Mouse (Mus musculus) heart, embryonic 14.5 days (tissue): ENCODE data around the gene Enpp7. TPM values are rescaled to one million over a fixed set of nuclear protein-coding genes. Genes with fewer than 3 reads are reported as not detected.

Source experiments
- ATAC-seq: fragments of 200-750 bp; cut with Nextera tagmentation; 2 replicates; pipeline ENCODE4 v1.8.0; 2017; ENCODE audit warnings: low read depth, moderate TSS enrichment; ENCODE audit not compliant: insufficient number of reproducible peaks, insufficient read depth, low FRiP score
- H3K27ac ChIP-seq, 2 experiments: fragments of 200-500 bp in 1 of 2; fragments of 300-500 bp in 1 of 2; sonication (generic) in 1 of 2; replicated peaks in 1 of 2; 2 replicates each; pipeline ENCODE4 v1.5.1; 2012 to 2014; ENCODE audit warnings: low read depth in 2 of 2, low read length in 2 of 2, control low read depth in 1 of 2, mild to moderate bottlenecking in 1 of 2, mixed read lengths in 1 of 2; ENCODE audit not compliant: control insufficient read depth in 1 of 2, insufficient read depth in 1 of 2
- H3K27me3 ChIP-seq: fragments of 300-500 bp; sonication (generic); 2 replicates; pipeline ENCODE4 v1.6.1; 2014; ENCODE audit warnings: mild to moderate bottlenecking, low read length, control low read depth; ENCODE audit not compliant: control insufficient read depth, insufficient read depth
- H3K36me3 ChIP-seq: fragments of 300-500 bp; sonication (generic); 2 replicates; pipeline ENCODE4 v1.6.1; 2014; ENCODE audit warnings: mild to moderate bottlenecking, control low read depth, low read length, mixed read lengths; ENCODE audit not compliant: control insufficient read depth, insufficient read depth
- H3K4me1 ChIP-seq, 2 experiments: fragments of 200-500 bp in 1 of 2; fragments of 300-500 bp in 1 of 2; sonication (generic) in 1 of 2; 2 replicates each; pipeline ENCODE4 v1.6.1; 2012 to 2014; ENCODE audit warnings: low read length in 2 of 2, control low read depth in 1 of 2, mixed read lengths in 1 of 2; ENCODE audit not compliant: control insufficient read depth in 2 of 2, insufficient read depth in 2 of 2
- H3K4me2 ChIP-seq: fragments of 300-500 bp; sonication (generic); 2 replicates; pipeline ENCODE4 v1.6.1; 2014; ENCODE audit warnings: mild to moderate bottlenecking, low read length
- H3K4me3 ChIP-seq, 2 experiments: fragments of 200-500 bp in 1 of 2; fragments of 300-500 bp in 1 of 2; sonication (generic) in 1 of 2; 2 replicates each; pipeline ENCODE4 v1.5.1; 2012 to 2014; ENCODE audit warnings: low read length in 2 of 2, mild to moderate bottlenecking in 2 of 2, control low read depth in 1 of 2, low read depth in 1 of 2, moderate library complexity in 1 of 2; ENCODE audit not compliant: control insufficient read depth in 1 of 2, insufficient read depth in 1 of 2
- H3K9ac ChIP-seq: fragments of 300-500 bp; sonication (generic); 2 replicates; pipeline ENCODE4 v1.6.1; 2014; ENCODE audit warnings: mild to moderate bottlenecking, low read length
- H3K9me3 ChIP-seq: fragments of 300-500 bp; sonication (generic); 2 replicates; pipeline ENCODE4 v1.6.1; 2016; ENCODE audit warnings: low read length, control low read depth; ENCODE audit not compliant: control insufficient read depth
- WGBS: fragments of 180-500 bp; shearing (Covaris S2); extraction: QIAGEN DNeasy Blood & Tissue Kit; methylation state at CpG from one replicate; pipeline ENCODE4 v1.1.7; 2014; 5-methylcytosine and 5-hydroxymethylcytosine counted together
- polyA plus RNA-seq: library from polyadenylated mRNA; unstranded; fragments of >200 nt; fragmentation: Nextera tagmentation; extraction: Ambion mirVana; gene quantifications from 2 replicates; pipeline ENCODE4 v1.2.1, GENCODE M21; 2014

Gene Enpp7
- polyA plus RNA-seq, 1 experiment from 2014 or later, result not detected

DNA sequence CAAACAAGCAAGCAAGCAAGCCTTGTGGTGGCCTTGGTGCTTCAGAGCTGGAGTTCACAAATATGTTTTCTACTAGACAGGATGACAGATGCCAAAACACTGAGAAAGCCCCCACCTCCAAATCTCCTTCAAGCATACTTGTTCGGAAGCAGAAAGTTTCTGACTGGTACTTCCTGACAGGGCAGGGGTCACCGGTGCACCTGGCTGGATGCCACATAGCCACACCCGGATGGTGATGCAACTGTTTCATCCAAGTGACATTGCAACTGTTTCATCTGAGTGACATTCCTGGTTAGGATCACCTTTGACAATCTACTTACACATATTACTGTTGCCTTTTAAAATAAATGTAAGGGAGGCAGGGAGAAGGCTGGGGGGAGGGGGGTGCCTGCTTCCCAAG, 9.2 kb downstream of the Enpp7 start:
- ATAC-seq, result no peak
- no peak overlapping the region for H3K4me3 ChIP-seq
- peaks cover 33% of the 10 kb centered on the region for H3K27me3 ChIP-seq
- H3K27ac ChIP-seq, result no peak overlapping the region
- H3K9ac ChIP-seq, result no peak overlapping the region
- H3K4me1 ChIP-seq, result no peaks in the 10 kb centered on the region; a peak in 1 of 4 replicates
- no peaks in the 10 kb centered on the region for H3K9me3 ChIP-seq
- H3K36me3 ChIP-seq, result no peaks in the 10 kb centered on the region
- H3K4me2 ChIP-seq, result no peak overlapping the region
- 62% methylated on average over 3 of the region's 3 CpGs for WGBS

DNA sequence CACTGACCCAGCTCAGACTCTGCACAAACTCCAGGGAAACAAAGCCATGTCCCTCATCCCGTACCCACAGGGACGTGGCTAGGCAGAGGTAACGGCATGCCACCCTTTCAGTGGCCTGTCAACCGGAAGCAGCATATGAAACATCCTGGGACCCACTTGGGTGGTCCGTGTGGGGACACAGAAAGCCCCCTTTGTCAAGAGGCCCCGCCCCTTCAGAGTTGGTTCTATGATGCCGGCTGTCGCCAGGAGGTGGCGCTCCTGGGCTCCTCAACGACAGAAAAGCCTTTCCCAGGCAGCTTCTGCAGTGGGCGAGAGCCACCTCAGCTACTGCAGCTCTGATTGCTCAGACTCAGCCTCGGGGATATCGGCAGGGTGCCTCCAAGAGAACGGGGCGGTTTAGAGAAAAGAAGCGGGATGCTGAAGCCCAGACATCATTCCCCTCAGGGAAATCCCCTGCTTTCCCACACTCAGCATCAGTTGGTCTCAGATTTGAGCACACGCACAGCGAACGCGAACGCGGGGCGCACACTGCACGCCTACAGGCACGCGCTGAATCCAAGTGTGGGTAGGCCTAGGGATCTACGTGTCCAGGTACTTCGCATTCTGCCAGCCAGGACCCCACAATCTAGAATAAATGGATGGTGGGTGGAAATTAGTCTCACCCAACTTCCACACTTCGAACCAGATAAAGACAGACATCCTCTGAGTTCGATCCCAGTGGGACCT, 10.7 kb downstream of the Enpp7 start:
- H3K4me1 ChIP-seq, result no peaks in the 10 kb centered on the region; a peak in 1 of 4 replicates
- H3K4me2 ChIP-seq, result peak overlapping the region; percentile 52
- peaks cover 30% of the 10 kb centered on the region for H3K27me3 ChIP-seq
- no peak overlapping the region for H3K27ac ChIP-seq
- H3K4me3 ChIP-seq, result peak overlapping the region in 1 of 2 experiments; percentile 18; a peak in 2 of 4 replicates
- no peak for ATAC-seq
- H3K9ac ChIP-seq, result no peak overlapping the region
- no peaks in the 10 kb centered on the region for H3K9me3 ChIP-seq
- H3K36me3 ChIP-seq, result no peaks in the 10 kb centered on the region
- WGBS, result 12% methylated on average over 30 of the region's 30 CpGs

GRCm38 (mm10) chr11:118999361-118999804, 11.4 kb downstream of the Enpp7 start:
- Histone ChIP-seq H3K4me2 (0 out of 2 replicates have a peak overlapping the region, but pooled peaks have one; percentile 8), H3K27me3 (peaks cover 29% of the 10 kb centered on the region), H3K9me3 (no peaks in the 10 kb centered on the region), H3K4me1 (no peaks in the 10 kb centered on the region; a peak in 1 of 4 replicates), H3K36me3 (no peaks in the 10 kb centered on the region), H3K4me3 (0 out of 4 replicates have a peak overlapping the region, but pooled peaks of 1 of the 2 experiments have one; percentile 18), H3K27ac (no peak overlapping the region), H3K9ac (no peak overlapping the region)
- no peak for ATAC-seq
- WGBS, result 8% methylated on average over 26 of the region's 26 CpGs

- H3K9ac ChIP-seq, result no peak overlapping the region
- H3K36me3 ChIP-seq, result no peaks in the 10 kb centered on the region
- 58% methylated on average over 2 of the region's 2 CpGs for WGBS
- H3K4me2 ChIP-seq, result no peak overlapping the region
- ATAC-seq, result no peak
- H3K27me3 ChIP-seq, result peaks cover 29% of the 10 kb centered on the region
- no peaks in the 10 kb centered on the region for H3K9me3 ChIP-seq
- H3K27ac ChIP-seq, result no peak overlapping the region
- H3K4me1 ChIP-seq, result no peaks in the 10 kb centered on the region
- no peak overlapping the region for H3K4me3 ChIP-seq
Observed at GRCm38 (mm10) chr11:119000877-119001276, 12.9 kb downstream of the Enpp7 start.

GRCm38 (mm10) chr11:119001493-119002128, 13.6 kb downstream of the Enpp7 start:
- no peak overlapping the region for H3K27ac ChIP-seq
- no peaks in the 10 kb centered on the region for H3K9me3 ChIP-seq
- H3K27me3 ChIP-seq, result peaks cover 29% of the 10 kb centered on the region
- no peak for ATAC-seq
- H3K4me2 ChIP-seq, result no peak overlapping the region
- no peaks in the 10 kb centered on the region for H3K36me3 ChIP-seq
- no peak overlapping the region for H3K9ac ChIP-seq
- 57% methylated on average over 4 of the region's 4 CpGs for WGBS
- H3K4me3 ChIP-seq, result no peak overlapping the region
- no peaks in the 10 kb centered on the region for H3K4me1 ChIP-seq

DNA sequence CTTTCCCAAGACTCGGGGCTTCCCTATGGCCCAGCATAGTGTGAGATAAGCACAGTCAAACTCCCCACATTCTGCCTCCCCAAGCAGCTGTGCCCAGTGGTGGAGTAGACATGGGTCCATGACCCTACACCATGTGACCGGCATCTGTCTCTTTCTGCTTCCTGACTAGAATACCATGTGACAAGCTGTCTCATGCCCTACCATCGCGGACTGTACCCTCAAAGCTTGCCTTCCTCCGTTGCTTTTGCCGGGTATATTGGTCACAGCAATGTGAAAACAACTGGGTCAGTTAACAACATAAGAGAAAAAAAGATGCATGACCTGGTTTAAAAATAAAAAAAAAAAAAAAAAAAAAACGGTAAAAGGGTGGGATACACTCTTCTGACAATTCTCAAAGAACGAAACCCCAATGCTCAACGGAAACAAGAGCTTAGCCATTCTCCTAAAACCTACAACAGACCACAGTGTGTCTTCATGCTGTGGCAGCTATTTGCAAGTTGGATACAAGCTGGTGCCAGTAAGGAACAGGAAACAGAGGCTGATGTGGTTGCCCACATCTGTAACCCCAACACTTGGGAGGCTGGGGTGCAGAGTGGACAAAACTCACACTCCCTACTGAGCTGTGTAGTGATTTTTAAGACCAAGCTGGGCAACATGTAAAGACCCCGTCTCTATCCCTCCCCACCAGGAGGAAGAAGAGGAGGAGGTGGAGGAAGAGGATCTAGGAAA, 17.7 kb downstream of the Enpp7 start:
- no peaks in the 10 kb centered on the region for H3K36me3 ChIP-seq
- H3K27ac ChIP-seq, result no peak overlapping the region
- H3K9ac ChIP-seq, result no peak overlapping the region
- H3K27me3 ChIP-seq, result peaks cover 5% of the 10 kb centered on the region
- WGBS, result 80% methylated on average over 10 of the region's 10 CpGs
- no peak overlapping the region for H3K4me2 ChIP-seq
- ATAC-seq, result no peak
- H3K4me1 ChIP-seq, result no peaks in the 10 kb centered on the region; a peak in 2 of 4 replicates
- H3K9me3 ChIP-seq, result no peaks in the 10 kb centered on the region
- H3K4me3 ChIP-seq, result no peak overlapping the region

GRCm38 (mm10) chr11:119006462-119006861, 18.5 kb downstream of the Enpp7 start:
- no peaks in the 10 kb centered on the region for H3K9me3 ChIP-seq

More at GRCm38 (mm10) chr11:119006462-119006861, 18.5 kb downstream of the Enpp7 start:
- H3K9ac ChIP-seq, result no peak overlapping the region
- no peaks in the 10 kb centered on the region for H3K27me3 ChIP-seq
- ATAC-seq, result no peak
- H3K4me1 ChIP-seq, result no peaks in the 10 kb centered on the region; a peak in 2 of 4 replicates
- no peak overlapping the region for H3K4me3 ChIP-seq
- no peak overlapping the region for H3K27ac ChIP-seq
- no peaks in the 10 kb centered on the region for H3K36me3 ChIP-seq
- 64% methylated on average over 3 of the region's 3 CpGs for whole genome bisulfite sequencing
- H3K4me2 ChIP-seq, result no peak overlapping the region
